Mouse (Mus musculus): ENCODE results near the gene Gtf2e1. TPM values are rescaled to one million over a fixed set of nuclear protein-coding genes. Genes with fewer than 3 reads are reported as not detected.

The Gtf2e1 gene
- 5.8 and 5.9 TPM in 2 replicates for polyA plus RNA-seq (2015; fragmentation: Nextera tagmentation; extraction: Ambion mirVana)

- peak within 1 kb of the TSS; percentile 89 for H3K9ac ChIP-seq (replicated peaks)
- peak within 1 kb of the TSS; percentile 74 for H3K4me3 ChIP-seq (ENCODE audit: low read depth, low read length)
- peaks cover 14% of the 10 kb centered on the region for H3K4me1 ChIP-seq (ENCODE audit: insufficient read depth)
- no peaks in the 10 kb centered on the region for H3K27me3 ChIP-seq (ENCODE audit: insufficient read depth, low read length)
- peaks cover 12% of the 10 kb centered on the region for H3K36me3 ChIP-seq (replicated peaks; ENCODE audit: insufficient read depth, low read length)
- DNase-seq = peak; percentile 96
- no peak for TF ChIP-seq CTCF (IDR thresholded peaks at IDR 0.05; ENCODE audit: low read depth)
- peak; percentile 63; the same call in 1 of the 2 replicates for TF ChIP-seq EP300 (IDR thresholded peaks at IDR 0.05; ENCODE audit: low read depth)
- H3K4me2 ChIP-seq (ENCODE audit: low read depth, low read length) = peak within 1 kb of the TSS; percentile 97
- peak within 1 kb of the TSS; percentile 84 for H3K27ac ChIP-seq (ENCODE audit: low read depth)
- no peaks in the 10 kb centered on the region for H3K9me3 ChIP-seq (ENCODE audit: low read length)
- peak; percentile 99 for ATAC-seq
- 1% methylated on average over 41 of the region's 41 CpGs for WGBS (ENCODE audit: insufficient replicate concordance)
Measured at GRCm38 (mm10) chr16:37539611-37540580, at the start of gene Gtf2e1, which contains the start of gene Rabl3. TSS of gene Gtf2e1 (minus strand) at chr16:37539789. TSS of gene Rabl3 (plus strand) at chr16:37539885.

DNA sequence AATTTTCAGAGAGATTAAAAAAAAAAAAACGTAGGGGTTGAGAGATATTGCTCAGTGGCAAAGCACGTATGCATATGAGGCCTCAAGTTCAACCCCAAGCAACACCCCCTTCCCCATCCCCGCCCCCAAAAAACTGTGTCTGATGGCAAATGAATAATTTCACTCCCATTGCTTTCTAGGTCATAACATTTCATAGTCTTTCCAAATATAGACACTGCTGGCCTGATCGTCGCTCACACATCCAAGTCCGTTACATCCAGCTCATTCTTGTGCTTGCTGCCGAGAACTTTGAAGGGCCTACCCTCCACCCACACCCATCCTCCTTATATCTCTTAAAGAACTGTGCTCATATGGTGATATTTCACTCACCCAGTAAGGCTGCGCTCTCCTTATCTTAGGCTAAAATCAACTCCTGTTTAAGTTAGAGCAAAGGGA, 45.6 kb upstream of the Gtf2e1 start:
- Histone ChIP-seq H3K36me3 (replicated peaks; ENCODE audit: insufficient read depth, low read length) (no peaks in the 10 kb centered on the region; the same call in 1 of the 2 replicates), H3K4me1 (ENCODE audit: insufficient read depth) (no peaks in the 10 kb centered on the region; the same call in 1 of the 2 replicates), H3K4me2 (ENCODE audit: low read depth, low read length) (peak overlapping the region; percentile 66), H3K4me3 (ENCODE audit: low read depth, low read length) (0 out of 2 replicates have a peak overlapping the region, but pooled peaks have one; percentile 30), H3K27ac (ENCODE audit: low read depth) (no peak overlapping the region; the same call in 1 of the 2 replicates), H3K9me3 (ENCODE audit: low read length) (no peaks in the 10 kb centered on the region), H3K27me3 (ENCODE audit: insufficient read depth, low read length) (no peaks in the 10 kb centered on the region), H3K9ac (replicated peaks) (no peak overlapping the region; the same call in 1 of the 2 replicates)
- ATAC-seq (no peak), DNase-seq (no peak)
- TF ChIP-seq CTCF (IDR thresholded peaks at IDR 0.05; ENCODE audit: low read depth) (no peak), EP300 (IDR thresholded peaks at IDR 0.05; ENCODE audit: low read depth) (no peak)
- WGBS (ENCODE audit: insufficient replicate concordance) = 57% methylated on average over 8 of the region's 8 CpGs

DNA sequence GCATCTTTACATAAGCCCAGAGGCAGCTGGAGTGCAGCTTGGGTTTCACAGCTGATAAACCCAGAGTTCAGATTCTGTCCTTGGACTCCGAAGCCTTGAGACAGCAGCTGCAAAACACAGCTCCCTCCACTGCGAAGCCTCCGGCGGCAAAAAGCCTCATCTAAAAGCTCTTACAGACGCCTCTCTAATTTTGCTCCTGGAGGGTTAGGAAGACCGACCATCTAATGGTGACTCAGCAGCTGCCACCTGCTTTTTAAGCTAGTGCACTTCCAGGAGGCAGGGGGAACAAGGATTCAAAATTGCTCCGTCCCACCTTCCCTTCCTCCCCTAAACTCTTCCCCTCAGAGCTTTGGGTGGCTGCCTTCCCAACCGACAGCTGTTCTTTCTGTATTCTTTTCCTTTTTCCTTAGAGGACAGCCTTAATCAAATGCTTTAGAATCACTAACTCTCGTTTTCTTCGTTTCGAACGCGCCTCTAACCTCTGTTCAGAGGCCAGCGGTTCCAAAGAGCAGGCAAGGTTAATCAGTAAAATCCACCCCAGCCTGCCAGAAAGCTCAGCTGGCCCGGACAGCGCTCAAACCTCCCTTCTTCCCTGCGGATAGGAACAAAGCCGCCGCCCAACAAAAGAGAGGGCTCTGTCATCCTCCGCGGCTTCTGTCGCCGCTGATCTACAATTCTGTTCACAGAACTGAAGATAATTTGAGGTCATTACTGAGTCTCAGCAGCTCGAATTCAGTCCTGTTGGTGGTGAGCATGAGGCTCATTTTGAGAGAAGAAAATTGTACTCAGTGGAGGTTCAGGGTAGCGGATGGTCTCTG, 44.8 kb upstream of the Gtf2e1 start:
- TF ChIP-seq EP300 (IDR thresholded peaks at IDR 0.05; ENCODE audit: low read depth) = no peak
- no peak for TF ChIP-seq CTCF (IDR thresholded peaks at IDR 0.05; ENCODE audit: low read depth)
- Histone ChIP-seq H3K27ac (ENCODE audit: low read depth) (peak overlapping the region; percentile 94), H3K36me3 (replicated peaks; ENCODE audit: insufficient read depth, low read length) (no peaks in the 10 kb centered on the region; the same call in 1 of the 2 replicates), H3K4me1 (ENCODE audit: insufficient read depth) (no peaks in the 10 kb centered on the region; the same call in 1 of the 2 replicates), H3K27me3 (ENCODE audit: insufficient read depth, low read length) (no peaks in the 10 kb centered on the region), H3K9me3 (ENCODE audit: low read length) (no peaks in the 10 kb centered on the region), H3K9ac (replicated peaks) (peak overlapping the region; percentile 57), H3K4me3 (ENCODE audit: low read depth, low read length) (peak overlapping the region; percentile 30), H3K4me2 (ENCODE audit: low read depth, low read length) (peak overlapping the region; percentile 66)
- DNase-seq (peak; percentile 64), ATAC-seq (peak; percentile 75)
- WGBS (ENCODE audit: insufficient replicate concordance) = 6% methylated on average over 25 of the region's 25 CpGs

DNA sequence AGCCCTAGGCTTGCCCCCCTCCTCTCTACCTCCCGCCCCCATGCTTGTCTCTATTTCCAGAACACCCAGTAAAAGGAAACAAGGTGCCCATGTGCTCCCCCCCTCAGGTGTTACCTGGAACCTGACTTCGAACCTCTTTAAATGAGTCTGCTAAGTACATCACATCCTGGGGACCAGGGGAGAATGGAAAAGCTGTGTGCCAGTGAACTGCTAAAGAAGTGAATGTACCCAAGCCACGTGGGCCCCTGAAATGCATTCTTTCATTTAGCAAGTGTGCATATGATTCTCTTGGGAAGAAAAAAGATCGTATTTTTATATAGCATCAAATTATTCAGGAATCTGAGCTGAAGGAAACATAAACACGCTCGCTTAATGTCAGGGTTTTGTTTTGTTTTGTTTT, 44.2 kb upstream of the Gtf2e1 start:
- Histone ChIP-seq H3K4me2 (ENCODE audit: low read depth, low read length) (peak overlapping the region; percentile 66), H3K27me3 (ENCODE audit: insufficient read depth, low read length) (no peaks in the 10 kb centered on the region), H3K36me3 (replicated peaks; ENCODE audit: insufficient read depth, low read length) (no peaks in the 10 kb centered on the region; the same call in 1 of the 2 replicates), H3K9me3 (ENCODE audit: low read length) (no peaks in the 10 kb centered on the region), H3K4me3 (ENCODE audit: low read depth, low read length) (peak overlapping the region; percentile 30), H3K9ac (replicated peaks) (peak overlapping the region; percentile 57), H3K4me1 (ENCODE audit: insufficient read depth) (no peaks in the 10 kb centered on the region; the same call in 1 of the 2 replicates), H3K27ac (ENCODE audit: low read depth) (peak overlapping the region; percentile 94)
- TF ChIP-seq CTCF (IDR thresholded peaks at IDR 0.05; ENCODE audit: low read depth) (no peak), EP300 (IDR thresholded peaks at IDR 0.05; ENCODE audit: low read depth) (no peak)
- DNase-seq = no peak
- WGBS (ENCODE audit: insufficient replicate concordance) = 47% methylated on average over 6 of the region's 6 CpGs
- no peak for ATAC-seq

GRCm38 (mm10) chr16:37583306-37583705, 43.7 kb upstream of the Gtf2e1 start:
- Histone ChIP-seq H3K4me2 (ENCODE audit: low read depth, low read length) (peak overlapping the region; percentile 66), H3K4me1 (ENCODE audit: insufficient read depth) (peaks cover 3% of the 10 kb centered on the region), H3K9ac (replicated peaks) (peak overlapping the region; percentile 10; the same call in 1 of the 2 replicates), H3K36me3 (replicated peaks; ENCODE audit: insufficient read depth, low read length) (no peaks in the 10 kb centered on the region; the same call in 1 of the 2 replicates), H3K9me3 (ENCODE audit: low read length) (no peaks in the 10 kb centered on the region), H3K4me3 (ENCODE audit: low read depth, low read length) (no peak overlapping the region), H3K27ac (ENCODE audit: low read depth) (peak overlapping the region; percentile 94), H3K27me3 (ENCODE audit: insufficient read depth, low read length) (no peaks in the 10 kb centered on the region)
- TF ChIP-seq EP300 (IDR thresholded peaks at IDR 0.05; ENCODE audit: low read depth) (no peak), CTCF (IDR thresholded peaks at IDR 0.05; ENCODE audit: low read depth) (no peak)
- 71% methylated on average over 3 of the region's 3 CpGs for WGBS (ENCODE audit: insufficient replicate concordance)
- DNase-seq (no peak), ATAC-seq (no peak)

All from liver, postnatal 0 days (tissue).